Mouse (Mus musculus) NIH3T3 (cell line): ENCODE measurements at regions not wholly inside any gene's neighbourhood (a gene's known extent, or its start where the extent isn't known, plus 50 kb on each side); places are given as distances from the start of the nearest gene placed in this dataset.

ENCODE experiments used
- DNase-seq: peaks from one replicate; pipeline ENCODE4 v3.0.0-alpha.2; 2012; ENCODE audit warnings: low read depth

DNA sequence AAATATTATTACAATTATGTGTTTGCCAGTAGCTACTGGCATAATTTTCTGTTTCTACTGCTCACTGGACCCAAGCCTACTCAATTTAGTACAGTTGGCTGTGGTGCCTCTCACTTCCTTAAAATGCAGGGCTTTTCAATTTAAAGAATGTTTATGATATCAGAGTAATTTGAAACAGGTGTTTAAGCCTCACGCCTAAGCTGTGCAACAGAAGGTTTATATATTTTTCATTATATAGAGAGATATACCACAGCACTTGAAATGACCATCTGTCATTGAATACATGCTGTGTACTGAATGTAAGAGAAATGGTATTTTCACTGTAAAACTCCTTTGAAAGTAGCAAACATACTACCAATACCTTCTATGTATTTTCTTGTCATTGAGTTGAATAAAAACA lies 376.8 kb downstream of the Otol1 start:
- DNase-seq: no peak

DNA sequence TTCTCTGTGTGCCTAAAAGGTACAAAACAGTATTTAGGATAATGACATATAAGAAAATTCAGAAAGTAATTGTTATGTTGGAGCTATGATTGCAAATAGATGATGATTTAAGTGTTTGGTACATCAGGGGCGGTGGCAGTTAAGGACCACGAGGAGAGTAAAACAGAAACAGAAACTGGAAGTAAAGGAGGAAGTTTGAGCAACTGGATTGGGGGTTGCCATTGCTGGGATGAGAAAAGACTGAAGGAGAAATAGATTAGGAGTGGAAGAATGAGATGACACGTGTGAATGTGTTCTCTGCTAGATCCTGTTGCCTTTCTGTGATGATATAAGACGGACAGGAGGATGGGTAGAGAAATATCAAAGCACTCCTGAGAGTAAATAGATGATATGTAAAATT lies 378.5 kb downstream of the Otol1 start:
- no peak for DNase-seq

DNA sequence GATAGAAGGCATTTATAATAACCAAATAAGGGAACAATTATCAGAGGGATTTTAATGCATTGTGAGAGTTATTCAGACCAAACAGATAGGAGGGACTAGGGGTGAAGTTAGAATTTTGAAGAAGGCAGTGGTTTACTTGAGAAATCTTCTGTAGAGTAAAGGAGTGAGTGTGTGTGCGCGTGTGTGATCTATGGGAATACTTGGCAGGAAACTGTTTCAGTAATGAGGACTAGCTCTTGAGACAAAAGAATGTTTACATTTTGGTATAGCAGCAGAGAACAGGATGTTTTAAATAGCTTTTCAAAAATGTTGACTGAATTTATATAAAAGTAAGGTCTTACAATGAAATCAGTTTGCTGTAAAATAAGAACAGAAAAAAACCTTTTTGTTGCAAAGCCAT lies 393.8 kb downstream of the Otol1 start:
- no peak for DNase-seq

DNA sequence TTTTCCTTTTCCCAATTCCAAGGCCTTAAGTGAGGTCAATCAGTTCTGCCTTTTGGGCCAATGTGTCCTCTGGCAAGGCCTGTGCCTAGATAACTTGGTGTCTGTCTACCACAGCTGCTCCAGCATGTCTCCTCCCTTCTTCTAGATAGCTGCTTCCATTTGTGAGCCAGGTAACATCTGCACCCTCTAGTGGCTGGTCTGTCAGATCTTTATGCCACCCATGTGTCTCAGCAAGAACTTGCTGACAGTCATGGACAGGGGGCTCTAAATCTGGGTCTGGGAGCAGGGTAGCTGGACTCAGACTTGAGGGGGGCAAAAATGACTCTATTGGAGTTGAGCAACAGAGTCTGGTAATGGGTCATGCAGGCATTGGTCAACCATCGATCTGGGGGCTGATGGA lies 399.2 kb downstream of the Otol1 start:
- DNase-seq: peak; percentile 11

DNA sequence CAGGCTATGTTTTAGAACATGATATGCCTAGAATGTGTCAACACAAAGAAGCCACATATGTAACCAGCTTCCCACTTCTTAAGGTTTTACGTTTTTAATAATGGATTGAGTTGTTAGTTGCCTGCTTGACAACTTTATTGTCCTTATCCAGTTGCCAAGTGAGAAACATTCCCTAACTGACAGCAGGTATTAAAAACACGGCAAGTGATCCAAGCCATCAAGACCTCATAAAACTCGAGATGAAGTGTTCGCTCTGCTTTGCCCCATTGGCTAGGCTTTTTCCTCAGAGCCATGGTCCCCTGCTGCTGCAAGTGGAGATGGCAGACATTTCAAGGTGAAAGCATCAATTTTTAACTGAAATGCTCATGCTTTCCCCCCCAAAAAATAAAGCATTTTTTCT lies 410.9 kb downstream of the Otol1 start:
- DNase-seq: no peak

DNA sequence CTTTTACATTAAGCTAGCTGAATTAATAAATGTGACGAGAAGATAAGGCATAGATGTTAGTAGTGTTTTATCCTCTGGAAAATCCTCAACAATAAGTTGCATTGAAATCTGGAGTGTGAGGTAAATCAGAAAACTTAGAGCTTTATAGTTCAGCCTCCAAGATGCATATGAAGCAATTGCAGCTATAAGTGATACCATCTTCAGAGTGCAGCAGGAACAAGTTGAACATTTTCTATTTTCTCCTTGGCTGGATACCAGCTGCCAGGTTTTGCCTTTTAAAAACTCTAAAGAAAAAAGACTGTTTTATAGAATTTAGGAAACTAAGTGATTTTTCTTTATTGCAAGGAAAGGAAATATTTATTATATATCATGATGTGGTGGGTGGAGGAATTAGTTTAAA lies 414.6 kb downstream of the Otol1 start:
- DNase-seq: no peak

DNA sequence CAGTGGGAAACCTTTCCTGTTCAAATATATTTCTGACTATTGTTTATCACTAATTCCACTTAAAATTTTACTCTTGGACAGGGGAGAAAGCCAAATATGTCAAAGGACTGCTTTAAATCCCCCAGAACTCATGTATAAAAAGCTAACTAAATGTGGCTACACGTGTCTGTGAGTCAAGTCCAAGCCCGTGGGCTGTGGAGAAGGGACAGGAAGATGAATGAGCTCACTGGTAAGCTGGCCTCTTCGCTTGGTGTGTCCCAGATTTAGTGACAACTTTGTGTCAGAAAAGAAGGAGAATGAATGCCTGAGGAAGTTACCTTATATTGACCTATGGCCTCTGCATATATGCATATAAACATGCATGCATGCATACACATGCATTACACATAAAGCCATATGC lies 415.3 kb downstream of the Otol1 start:
- no peak for DNase-seq

DNA sequence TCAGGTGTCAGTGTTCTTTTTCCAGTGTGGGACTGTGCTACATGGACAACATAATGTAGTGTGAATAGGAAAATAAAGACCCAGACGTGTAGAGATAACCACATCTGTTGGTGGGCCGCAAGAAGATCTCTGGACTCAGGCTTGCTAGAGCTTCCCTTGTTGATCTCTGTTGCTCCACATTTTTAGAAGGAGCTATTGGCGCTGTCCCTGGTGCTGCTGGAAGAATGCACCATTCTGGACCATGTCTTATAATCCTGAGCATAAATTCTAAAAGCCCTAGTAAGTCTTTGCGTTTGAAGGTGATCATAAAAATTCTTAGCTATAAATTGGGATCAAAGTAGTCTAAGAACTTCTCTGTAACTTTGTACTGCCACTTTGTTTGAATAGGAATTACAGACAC lies 429.3 kb downstream of the Otol1 start:
- peak; percentile 26 for DNase-seq

DNA sequence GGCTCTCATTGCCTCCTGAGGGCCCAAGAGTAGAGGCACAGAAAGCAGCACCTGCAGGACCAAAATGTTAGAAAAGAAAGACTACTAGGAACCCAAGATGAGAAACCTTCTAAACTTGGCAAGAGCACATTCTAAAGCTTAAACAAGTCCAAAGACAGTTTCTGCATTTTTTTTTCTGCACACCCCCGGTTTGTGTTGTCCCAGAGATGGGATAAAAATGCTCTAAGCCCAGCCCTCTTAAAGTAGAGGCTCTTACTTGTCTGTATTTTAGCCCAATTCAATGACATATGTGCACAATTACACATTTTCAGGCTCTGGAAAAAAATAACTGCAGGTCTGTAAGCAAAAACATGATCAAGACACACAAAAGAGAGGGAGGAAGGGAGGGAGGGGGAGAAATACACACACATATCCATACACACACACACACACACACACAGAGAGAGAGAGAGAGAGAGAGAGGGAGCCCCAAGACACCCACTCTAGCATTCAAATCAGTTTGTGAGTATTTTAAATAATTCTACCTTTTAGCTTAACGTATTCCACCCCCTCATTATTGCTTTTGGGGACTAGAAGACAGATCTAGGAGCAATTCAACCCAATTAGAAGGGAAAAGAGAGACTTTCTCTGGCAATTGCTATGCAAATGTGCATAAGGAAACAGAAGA lies 449.9 kb downstream of the Otol1 start:
- DNase-seq: no peak

DNA sequence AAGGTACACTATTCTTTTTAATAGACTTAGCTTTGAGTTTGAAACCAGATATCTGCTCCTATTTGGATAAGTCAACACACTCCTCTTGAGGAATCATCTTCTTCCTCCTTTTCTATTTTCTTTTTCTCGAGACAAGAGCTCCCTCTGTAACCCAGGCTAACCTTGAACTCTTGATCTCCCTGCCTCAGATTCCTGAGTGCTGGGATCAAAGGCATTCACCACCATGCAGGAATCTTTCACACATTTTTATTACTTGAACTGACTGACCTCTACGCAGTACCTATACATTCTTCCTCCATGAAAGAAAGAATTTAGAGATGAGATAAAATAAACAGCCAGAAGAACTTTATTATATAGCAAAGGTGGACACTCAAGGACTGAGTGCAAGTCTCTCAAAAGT lies 453.4 kb downstream of the Otol1 start:
- no peak for DNase-seq

DNA sequence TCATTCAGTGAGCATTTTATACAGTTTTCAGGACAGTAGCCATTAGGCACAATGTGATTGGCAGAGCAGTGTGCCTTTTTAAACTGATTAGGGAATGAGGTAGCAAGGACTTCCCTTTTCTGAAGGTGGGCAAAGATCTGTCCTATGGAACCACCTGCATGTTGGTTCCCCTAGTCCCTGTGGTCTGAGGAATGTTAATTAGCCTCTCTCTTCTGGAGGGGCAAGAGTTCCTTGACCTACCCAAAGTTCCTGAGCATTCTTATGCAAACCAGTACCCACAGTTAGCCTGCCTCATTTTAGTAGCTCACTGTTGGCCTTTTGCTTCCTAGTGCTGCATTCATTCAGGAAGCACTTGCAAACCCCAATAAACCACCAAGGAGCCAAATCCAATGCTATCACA lies 455.8 kb downstream of the Otol1 start:
- DNase-seq: no peak

DNA sequence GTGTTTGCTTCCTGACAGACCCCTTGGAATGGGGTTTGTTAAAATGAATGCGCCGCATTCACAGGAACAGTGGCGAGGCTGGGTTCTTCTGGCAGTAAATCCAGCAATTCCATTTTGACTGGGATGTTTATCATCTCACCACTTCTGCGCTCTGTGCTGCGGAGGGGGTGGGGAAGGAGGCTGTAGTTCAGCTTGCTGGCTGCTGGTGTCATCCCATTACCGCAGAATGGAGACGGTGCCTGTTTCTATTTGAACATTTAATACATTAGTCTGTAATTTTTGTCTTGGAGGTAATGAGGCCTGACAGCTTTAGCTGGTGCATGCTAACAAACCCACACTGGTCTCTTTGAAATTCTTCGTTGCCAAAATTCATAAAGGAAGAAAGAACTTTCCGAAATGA lies 475.1 kb downstream of the Otol1 start:
- peak; percentile 10 for DNase-seq

DNA sequence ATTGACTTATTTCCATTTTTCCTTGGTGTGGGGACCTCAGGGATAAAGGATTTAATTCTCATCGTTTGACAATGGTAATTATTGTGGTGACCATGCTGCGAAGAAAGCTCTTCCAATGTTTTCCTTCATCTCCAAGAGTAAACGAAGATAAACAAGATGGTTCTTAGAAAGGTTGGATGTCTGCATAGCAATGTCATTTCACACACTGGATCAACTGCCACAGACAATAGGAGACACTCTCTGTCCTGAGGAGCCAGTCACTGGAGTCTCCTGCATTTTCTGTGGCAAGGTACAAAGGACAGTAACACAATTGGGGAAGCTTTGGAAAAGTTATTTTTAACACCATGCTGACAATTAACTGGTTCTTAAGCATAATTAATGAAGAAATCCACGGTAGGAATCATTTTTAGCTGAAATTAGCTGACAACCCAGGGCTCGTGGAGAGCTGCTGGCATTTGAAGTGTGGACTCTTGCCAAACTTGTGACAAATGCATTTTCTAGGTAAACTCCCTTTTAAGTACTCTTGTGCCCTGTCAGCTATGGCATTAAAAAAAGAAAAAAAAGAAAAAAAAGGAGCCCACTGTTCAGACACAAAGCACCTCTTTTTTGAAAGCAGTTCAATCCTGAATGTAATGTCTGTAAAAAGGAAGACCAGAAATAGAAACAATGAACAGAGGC lies 475.8 kb downstream of the Otol1 start:
- no peak for DNase-seq

DNA sequence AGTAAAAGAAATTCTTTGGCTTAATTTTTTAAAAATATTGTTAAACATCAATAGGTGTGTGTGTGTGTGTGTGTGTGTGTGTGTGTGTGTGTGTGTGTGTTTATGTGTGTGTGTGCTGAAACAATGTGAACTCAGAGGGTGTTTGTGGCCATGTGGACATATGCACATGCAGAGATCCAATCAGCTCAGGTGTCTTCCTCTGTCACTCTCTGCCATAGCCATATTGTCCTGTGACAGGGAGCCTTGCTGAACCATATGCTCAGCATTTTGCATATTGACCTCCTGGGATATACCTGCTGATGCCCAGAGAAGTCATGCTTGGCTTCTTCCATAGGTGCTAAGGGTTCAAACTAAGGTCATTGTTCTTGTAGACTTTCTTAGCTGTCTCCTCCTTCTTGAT lies 489.0 kb downstream of the Otol1 start:
- DNase-seq: no peak

DNA sequence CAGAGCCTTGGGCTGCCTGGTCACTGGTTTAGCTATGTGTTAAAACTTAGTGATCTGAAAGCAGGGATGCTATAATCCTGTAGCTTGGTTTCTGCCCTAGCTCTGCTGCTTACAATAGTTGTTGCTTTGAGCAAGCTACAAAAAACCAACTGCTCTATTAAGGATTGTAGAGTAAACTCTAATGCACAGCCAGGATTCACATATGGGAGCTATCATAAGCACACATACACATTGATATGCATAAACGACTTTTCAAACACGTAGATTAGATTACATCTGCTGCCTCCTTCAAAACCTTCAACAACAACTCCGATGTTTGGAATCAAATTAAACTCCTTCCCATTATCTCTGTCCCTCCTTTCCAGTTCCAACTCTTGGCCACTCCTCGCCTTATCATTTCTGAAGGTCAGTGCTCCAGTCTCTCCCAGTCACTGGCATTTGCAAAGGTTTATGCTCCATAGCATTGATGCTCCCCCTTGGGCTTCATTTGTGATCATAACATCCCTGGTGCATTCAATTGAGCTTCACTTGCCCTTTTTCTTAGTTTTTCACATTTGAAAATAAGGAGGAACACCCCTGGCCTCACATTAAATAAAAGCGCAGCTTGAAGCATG lies 492.9 kb downstream of the Otol1 start:
- DNase-seq: no peak

DNA sequence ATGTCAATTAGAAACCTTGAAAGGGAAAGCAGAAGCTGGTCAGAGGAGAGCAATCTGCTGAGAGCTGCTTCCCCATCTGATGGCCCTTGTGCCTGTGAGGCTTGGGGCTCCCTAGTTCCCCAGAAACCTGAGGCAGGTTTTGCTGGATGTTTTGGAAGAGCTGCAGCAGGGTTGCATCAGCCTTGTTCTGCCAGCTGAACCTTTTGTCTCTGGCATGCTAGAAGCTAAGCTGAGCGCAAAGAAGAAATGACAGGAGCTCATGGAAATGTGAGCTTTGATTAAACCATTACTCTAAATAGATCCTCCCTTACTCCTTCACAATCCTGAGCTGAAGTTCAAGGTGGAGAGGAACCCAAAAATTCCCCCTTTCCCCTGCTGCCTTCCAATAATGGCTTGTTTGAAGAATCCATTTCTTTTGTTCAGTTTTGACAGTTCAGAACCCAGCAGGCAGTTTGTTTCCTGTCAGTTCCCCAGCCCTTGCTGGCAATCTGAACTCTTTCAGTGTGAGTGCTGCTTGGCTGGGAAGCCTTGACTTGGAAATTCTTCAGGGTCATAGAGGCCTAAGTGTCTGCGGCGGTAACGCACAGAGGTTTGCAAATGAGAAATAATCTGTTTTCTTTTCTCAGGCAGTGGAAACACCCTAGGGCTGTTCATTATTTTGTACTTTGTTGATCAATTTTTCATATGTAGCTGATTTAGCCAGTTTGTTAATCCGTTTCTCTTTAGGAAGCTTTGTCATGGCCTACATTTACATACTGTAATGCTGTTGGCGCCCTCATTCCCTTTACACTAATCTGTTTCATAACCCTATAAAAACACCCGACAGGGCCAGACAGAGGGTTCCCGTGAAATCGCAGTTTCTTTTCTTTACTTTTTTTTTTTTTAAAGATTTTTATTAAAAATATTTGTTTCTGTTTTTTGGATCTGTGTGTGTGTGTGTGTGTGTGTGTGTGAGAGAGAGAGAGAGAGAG lies 493.9 kb downstream of the Otol1 start:
- DNase-seq: no peak

DNA sequence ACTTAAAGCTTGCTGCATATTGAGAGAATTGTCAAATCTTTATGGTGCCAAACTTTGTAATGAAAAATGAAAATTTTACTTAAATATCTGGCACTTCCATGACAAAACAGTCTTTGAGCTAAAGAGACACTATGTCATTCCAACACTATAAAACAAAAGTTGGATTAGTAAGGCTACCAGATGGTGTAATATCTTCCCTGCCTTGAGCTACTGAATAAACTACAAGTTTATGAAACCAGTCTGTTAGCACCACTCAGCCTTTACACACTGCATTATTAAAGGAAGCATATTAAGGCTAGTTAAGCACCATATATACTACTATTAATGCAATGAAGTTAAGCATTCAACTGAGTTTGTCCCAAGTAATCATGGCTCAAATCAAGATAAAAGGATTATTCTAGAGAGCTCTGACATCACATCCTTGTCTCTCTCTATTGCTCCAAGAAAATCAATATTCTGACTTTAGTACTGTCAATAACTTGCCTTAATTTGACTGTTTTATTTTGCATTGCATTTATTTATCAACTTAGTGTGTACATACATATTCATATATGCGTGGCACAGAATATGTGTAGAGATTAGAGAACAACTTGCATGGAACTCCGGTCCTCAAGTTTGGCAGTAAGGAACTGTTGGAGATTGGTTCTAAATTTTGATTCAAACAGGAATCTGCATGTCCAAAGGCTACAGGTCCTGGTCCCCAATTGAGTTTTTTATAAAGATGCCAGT lies 526.3 kb downstream of the Otol1 start:
- no peak for DNase-seq

DNA sequence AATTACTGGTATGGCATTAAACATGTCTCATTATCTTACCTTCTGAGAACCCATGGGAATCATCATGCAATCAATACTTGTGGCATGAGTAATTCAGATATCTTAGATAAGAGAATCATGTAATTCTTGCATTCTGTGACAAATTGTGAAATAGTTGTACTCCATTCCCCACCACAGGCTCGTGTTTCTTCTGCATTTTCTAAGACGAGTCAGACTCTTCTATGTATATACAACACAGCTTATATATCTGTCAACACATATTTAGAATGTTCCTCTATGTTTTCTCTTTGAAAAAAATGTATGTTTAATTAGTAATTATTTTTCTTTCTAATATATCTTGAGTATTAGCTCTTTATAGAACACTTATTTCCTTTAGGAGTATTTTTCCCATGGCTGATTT lies 527.7 kb downstream of the Otol1 start:
- DNase-seq: no peak

DNA sequence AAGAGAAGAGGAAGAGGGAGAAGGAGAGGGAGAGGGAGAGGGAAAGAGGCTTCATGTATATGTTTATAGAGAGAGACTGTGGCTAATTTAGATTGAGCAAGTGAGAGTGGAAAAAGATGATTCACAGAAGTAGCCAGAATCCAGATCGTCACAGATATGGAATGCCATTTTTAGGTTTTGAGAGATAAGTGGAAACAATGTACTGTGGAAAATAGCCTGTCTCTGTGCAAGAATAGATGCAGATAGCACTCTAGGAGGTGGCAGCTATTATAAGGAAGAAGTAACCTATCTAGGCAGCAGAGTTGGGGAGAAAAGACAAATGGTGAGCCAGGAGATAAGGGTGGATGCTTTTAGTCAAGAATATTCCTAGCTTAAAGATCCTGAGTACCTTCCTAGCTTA lies 536.5 kb downstream of the Otol1 start:
- DNase-seq: no peak

DNA sequence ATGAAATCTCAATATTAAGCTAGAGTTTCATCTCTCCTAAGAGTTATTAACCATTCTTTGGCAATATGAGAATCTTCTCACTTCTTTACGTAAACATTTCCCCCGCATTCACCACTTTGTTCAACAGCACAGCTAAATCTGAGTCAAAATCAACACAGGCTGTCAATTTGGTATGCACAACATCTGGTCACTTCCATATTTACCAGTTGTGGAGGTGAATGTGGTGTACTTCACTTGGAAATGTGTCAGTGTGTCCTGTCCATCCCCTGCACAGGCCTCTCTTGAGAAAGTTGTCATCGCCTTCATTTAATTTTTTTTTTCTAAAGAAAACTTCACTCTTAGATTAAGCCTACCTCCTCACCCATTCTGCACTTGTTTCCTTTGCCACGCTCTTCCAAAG lies 550.4 kb downstream of the Otol1 start:
- DNase-seq: no peak

DNA sequence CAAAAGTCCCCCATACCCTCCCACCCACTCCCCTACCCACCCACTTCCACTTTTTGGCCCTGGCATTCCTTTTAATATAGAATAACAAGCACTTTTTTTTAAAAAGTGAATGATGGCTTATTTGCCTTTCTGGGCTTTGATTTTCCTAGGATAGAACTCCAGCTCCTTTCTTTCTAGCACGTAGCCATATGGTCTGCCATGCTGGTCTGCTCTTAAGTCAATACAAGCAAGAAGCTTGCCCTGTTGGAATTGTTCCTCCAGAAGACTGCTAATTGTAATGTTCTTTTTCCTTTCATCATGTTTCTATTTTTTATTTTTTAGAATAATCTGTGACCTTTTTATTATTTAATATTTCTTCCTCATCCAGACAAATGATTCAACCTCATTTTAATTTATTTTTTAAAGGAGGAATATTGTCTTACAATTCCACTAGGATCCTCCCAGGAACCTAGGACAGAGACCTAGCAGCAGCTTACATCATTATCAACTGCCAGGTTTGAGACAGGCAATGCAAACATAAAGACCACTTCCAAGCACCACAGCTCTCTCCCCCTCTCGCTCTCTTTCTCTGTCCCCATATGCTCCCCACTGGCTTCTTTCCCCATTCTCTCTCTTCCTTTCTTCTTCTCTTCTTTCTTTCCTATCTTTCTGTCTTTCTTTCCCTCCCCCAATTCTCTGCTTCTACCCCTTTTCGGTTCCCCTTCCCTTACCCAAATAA lies 558.9 kb downstream of the Otol1 start:
- no peak for DNase-seq
